Mouse (Mus musculus): ENCODE results near the gene Zfp112. TPM values are rescaled to one million over a fixed set of nuclear protein-coding genes. Genes with fewer than 3 reads are reported as not detected.
"Not testable (repeated sequence)": the region's sequence is repeated elsewhere in the genome, so short reads cannot be mapped to it uniquely, and the experiment has no call there.

Zfp112 gene
- total RNA-seq (2014; rRNA removed) = 7.5 and 12.2 TPM in 2 replicates
- polyA plus RNA-seq (2015; fragmentation: Nextera tagmentation; extraction: Ambion mirVana) = 3.7 and 4.7 TPM in 2 replicates

DNA sequence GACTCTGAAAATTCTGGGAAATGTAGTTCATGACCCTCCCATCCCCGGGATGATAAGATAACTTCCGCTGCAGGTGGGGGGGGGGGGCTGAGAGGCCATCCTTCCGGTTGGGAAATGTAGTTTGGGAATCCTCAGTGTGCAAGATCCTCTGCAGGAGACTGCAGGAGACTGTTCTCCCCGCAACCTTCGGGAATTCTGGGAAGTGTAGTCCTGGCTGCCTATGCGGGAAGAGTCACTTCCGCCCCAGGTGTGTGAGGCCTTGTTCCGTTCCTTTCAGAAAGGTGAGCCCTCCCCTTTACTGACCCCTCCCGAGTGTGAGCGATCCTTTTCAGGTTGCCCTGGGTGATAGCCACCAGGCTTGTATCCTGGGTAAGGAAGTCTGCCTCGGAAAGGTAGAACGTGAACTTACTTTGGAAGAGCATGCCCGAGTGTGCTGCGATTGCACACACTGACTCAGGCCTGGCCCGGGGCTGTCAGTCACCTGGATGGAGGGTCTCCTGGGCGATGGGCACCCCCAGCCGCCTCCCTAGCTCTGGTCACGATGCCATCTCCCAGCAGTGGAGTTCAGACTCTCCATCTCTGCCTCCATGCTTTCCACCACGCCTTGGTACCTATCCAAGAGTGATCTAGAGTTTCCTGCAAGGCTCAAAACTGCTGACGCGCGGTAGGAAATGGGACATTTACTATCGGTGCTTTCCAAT lies at the start of gene Zfp112:
TSS of gene Zfp112 (plus strand) at position 159 of the 701 bp plus-strand sequence.
- H3K4me1 ChIP-seq (ENCODE audit: insufficient read depth) = peaks cover 3% of the 10 kb centered on the region; the same call in 1 of the 2 replicates
- H3K9me3 ChIP-seq (ENCODE audit: low read length) = peaks cover 23% of the 10 kb centered on the region
- peaks cover 11% of the 10 kb centered on the region for H3K36me3 ChIP-seq (ENCODE audit: insufficient read depth)
- DNase-seq = peak; percentile 93
- WGBS = 3% methylated on average over 23 of the region's 23 CpGs
- H3K27me3 ChIP-seq (ENCODE audit: insufficient read depth, low read length) = no peaks in the 10 kb centered on the region
- peak within 1 kb of the TSS; percentile 51 for H3K27ac ChIP-seq (ENCODE audit: low read depth, low read length)
- H3K4me3 ChIP-seq (ENCODE audit: low read depth, low read length) = peak within 1 kb of the TSS; percentile 59
- H3K9ac ChIP-seq = peak within 1 kb of the TSS; percentile 67
- TF ChIP-seq CTCF (IDR thresholded peaks at IDR 0.05; ENCODE audit: low read depth) = no peak
- ATAC-seq = peak; percentile 99
- H3K4me2 ChIP-seq (ENCODE audit: low read depth) = peak within 1 kb of the TSS; percentile 76

DNA sequence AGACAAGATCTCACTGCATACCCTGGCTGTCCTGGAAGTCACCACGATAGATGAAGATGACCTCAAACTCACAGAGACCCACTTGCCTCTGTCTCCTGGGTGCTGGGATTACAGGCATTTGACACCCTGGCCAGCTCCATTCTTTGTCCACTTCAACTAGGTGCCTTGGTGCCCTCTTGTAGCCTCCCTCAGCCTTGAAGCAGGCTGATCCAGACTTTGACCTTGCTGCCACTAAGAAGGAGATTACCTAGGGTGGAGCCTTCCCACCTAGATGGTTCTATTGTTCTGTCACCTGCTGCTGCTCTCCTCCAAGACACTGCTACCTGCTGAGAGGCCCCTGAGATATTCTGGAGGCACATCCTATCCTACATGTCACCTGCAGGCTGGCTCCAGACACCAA lies 37.7 kb upstream of the Zfp112 start:
- H3K4me3 ChIP-seq (ENCODE audit: low read depth, low read length); H3K36me3 ChIP-seq (ENCODE audit: insufficient read depth); H3K27ac ChIP-seq (ENCODE audit: low read depth, low read length); H3K4me2 ChIP-seq (ENCODE audit: low read depth); H3K9ac ChIP-seq; H3K4me1 ChIP-seq (ENCODE audit: insufficient read depth); H3K27me3 ChIP-seq (ENCODE audit: insufficient read depth, low read length); DNase-seq; H3K9me3 ChIP-seq (ENCODE audit: low read length); ATAC-seq: not testable (repeated sequence)
- WGBS = 73% methylated on average over 1 of the region's 1 CpGs

DNA sequence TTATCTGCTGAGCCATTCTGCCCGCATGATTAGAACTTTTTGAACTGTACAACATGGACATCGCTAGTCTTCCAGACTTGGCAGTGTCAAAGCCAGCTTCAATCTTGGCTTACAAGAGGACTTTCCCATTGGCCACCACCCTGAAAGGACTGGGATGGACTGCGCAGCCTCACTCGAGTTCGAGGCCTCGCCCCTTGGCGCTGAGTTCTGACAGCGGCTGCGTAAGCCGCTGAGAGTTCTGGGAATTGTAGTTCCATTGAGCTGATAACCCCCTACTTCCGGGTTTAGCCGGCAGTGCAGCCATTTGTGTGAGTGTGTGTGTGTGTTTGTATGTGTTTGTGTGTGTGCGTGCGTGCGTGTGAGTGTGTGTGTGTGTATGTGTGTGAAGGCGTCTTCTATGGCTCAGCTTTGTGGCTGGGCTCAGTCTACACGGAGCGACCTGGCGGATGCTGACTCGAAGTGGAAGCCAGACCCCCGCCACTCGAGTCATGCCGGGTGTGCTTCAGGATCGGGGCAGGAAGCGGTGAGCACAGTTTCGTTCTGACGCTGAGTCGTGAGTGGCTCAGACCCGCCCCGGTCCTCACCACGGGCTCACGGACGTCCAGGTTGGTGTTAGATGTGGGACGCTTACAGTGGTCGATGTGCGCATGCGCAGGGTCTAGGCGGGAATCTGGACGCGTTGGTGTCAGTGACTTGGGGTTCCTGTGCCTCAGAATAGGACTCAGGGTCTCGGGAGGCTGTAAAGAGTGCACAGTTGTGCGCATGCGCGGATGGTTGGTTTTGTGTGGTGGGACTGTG lies 30.3 kb upstream of the Zfp112 start, which contains the start of gene Zfp180:
TSS of gene Zfp180 (plus strand) at position 291 of the 798 bp plus-strand sequence.
- Histone ChIP-seq H3K4me2 (ENCODE audit: low read depth) (peak within 1 kb of the TSS; percentile 80), H3K9ac (peak within 1 kb of the TSS; percentile 76), H3K4me1 (ENCODE audit: insufficient read depth) (peaks cover 10% of the 10 kb centered on the region; the same call in 1 of the 2 replicates), H3K27me3 (ENCODE audit: insufficient read depth, low read length) (no peaks in the 10 kb centered on the region), H3K4me3 (ENCODE audit: low read depth, low read length) (peak within 1 kb of the TSS; percentile 57), H3K9me3 (ENCODE audit: low read length) (no peaks in the 10 kb centered on the region), H3K36me3 (ENCODE audit: insufficient read depth) (peaks cover 4% of the 10 kb centered on the region; the same call in 1 of the 2 replicates), H3K27ac (ENCODE audit: low read depth, low read length) (peak within 1 kb of the TSS; percentile 78)
- 28% methylated on average over 44 of the region's 44 CpGs for WGBS
- no peak for TF ChIP-seq CTCF (IDR thresholded peaks at IDR 0.05; ENCODE audit: low read depth)
- DNase-seq = peak; percentile 99
- peak; percentile 99 for ATAC-seq

DNA sequence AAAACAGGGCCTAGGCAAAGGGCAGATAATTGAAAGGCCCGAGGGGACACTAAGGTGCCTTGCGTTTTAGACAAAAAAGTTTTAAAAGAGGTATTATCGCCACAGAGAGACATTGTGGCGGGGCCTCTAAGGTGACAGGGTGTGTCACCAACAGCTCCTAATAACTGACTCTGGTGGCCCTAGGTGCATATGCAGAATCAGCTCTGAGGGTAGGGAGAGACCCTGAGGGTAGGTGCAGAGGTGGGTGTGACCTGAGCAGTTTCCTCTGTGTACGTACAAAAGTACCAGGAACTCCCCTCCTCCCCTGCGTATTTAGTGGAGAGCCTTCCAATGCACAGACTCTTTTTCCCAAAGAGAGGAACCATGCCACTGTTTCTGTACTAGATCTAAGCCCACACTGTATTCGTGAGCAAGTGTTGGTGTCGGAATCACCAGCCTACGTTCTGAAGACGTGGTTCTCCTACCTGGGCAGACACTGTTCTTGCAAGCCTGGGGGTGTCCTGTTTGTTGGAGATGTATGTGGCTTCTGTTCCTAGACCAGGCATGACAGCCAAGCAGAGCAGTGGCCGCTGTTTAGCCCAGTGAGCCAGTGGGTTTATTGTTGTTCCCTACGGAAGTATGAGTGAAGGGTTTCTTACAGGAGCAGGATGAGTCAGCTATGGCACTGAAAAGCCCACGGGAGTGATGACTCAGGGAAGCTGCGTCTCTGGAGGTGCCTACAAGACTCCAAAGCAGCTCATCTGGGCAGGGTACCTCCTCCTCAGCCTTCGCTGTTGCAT lies 29.5 kb upstream of the Zfp112 start:
- ATAC-seq (no peak), DNase-seq (no peak)
- peak overlapping the region; percentile 57 for H3K4me3 ChIP-seq (ENCODE audit: low read depth, low read length)
- no peaks in the 10 kb centered on the region for H3K27me3 ChIP-seq (ENCODE audit: insufficient read depth, low read length)
- 51% methylated on average over 15 of the region's 15 CpGs for WGBS
- H3K36me3 ChIP-seq (ENCODE audit: insufficient read depth) = peaks cover 4% of the 10 kb centered on the region; the same call in 1 of the 2 replicates
- TF ChIP-seq CTCF (IDR thresholded peaks at IDR 0.05; ENCODE audit: low read depth) = no peak
- peak overlapping the region; percentile 76 for H3K9ac ChIP-seq
- H3K4me1 ChIP-seq (ENCODE audit: insufficient read depth) = peaks cover 10% of the 10 kb centered on the region; the same call in 1 of the 2 replicates
- peak overlapping the region; percentile 78 for H3K27ac ChIP-seq (ENCODE audit: low read depth, low read length)
- H3K4me2 ChIP-seq (ENCODE audit: low read depth) = peak overlapping the region; percentile 80
- 0 out of 2 replicates have a peak, but pooled peaks cover 7% of the 10 kb centered on the region for H3K9me3 ChIP-seq (ENCODE audit: low read length)

DNA sequence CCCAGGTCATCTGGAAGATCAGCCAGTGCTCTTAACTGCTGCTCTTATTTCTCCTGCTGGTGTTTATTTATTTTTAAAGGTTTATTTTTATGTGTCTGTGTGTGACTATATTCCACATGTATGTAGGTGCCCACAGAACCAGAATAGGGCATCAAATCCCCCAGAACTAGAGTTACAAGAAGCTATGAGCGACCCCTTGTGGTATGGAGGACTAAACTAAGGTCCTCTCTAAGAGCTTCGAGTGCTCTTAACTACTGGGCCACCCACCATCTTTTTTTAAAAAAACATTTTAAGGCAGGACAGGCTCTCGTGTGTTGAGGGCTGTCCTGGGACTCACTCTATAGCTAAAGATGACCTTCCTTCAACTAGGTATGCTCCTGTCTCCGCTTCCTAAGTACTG lies 25.2 kb upstream of the Zfp112 start:
- H3K27ac ChIP-seq (ENCODE audit: low read depth, low read length) = no peak overlapping the region
- H3K36me3 ChIP-seq (ENCODE audit: insufficient read depth) = peaks cover 10% of the 10 kb centered on the region
- no peak overlapping the region for H3K9ac ChIP-seq
- H3K27me3 ChIP-seq (ENCODE audit: insufficient read depth, low read length) = no peaks in the 10 kb centered on the region
- ATAC-seq = no peak
- no peak overlapping the region for H3K4me2 ChIP-seq (ENCODE audit: low read depth)
- peaks cover 10% of the 10 kb centered on the region; the same call in 1 of the 2 replicates for H3K4me1 ChIP-seq (ENCODE audit: insufficient read depth)
- H3K4me3 ChIP-seq (ENCODE audit: low read depth, low read length) = no peak overlapping the region
- DNase-seq = no peak
- TF ChIP-seq CTCF (IDR thresholded peaks at IDR 0.05; ENCODE audit: low read depth) = no peak
- WGBS = 98% methylated on average over 4 of the region's 4 CpGs
- 0 out of 2 replicates have a peak, but pooled peaks cover 9% of the 10 kb centered on the region for H3K9me3 ChIP-seq (ENCODE audit: low read length)

DNA sequence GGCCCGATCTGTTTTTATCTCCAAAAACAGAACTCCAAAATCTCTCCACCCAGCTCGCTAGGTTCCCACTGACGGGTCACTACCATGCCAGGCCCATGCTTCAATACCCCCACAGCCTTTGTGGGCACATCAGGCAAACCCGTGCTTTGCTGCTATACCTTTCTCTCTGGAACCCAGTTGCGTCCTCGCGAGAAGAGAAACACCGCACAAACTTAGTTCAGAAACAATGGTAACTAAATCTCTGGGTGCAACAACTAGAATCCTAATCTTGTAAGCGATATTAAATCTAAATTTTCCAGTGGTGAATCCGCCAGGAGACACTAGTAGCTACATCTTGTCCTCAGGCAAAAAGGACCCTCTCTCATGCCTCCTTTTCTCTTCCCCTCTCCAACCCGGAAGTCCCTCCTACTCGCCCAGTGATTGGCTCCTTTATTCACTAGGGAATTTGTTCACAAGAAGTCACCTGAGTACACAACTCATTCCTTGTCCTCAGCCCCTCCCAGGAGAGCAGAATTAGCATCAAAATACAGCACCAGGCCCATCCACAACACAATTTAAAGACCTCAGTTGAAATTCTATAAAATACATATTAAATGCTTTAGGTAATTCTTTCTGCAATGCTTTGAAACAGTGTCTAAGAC lies 24.5 kb upstream of the Zfp112 start:
- Histone ChIP-seq H3K27me3 (ENCODE audit: insufficient read depth, low read length) (no peaks in the 10 kb centered on the region), H3K9me3 (ENCODE audit: low read length) (0 out of 2 replicates have a peak, but pooled peaks cover 9% of the 10 kb centered on the region), H3K4me2 (ENCODE audit: low read depth) (no peak overlapping the region), H3K4me1 (ENCODE audit: insufficient read depth) (0 out of 2 replicates have a peak, but pooled peaks cover 6% of the 10 kb centered on the region), H3K27ac (ENCODE audit: low read depth, low read length) (no peak overlapping the region), H3K36me3 (ENCODE audit: insufficient read depth) (peaks cover 10% of the 10 kb centered on the region), H3K4me3 (ENCODE audit: low read depth, low read length) (no peak overlapping the region), H3K9ac (no peak overlapping the region)
- no peak for TF ChIP-seq CTCF (IDR thresholded peaks at IDR 0.05; ENCODE audit: low read depth)
- DNase-seq = no peak
- WGBS = 98% methylated on average over 12 of the region's 12 CpGs
- ATAC-seq = no peak

Measured in forebrain, postnatal 0 days (tissue).